Mouse (Mus musculus): Measurements from ENCODE around the gene Gtf2f2. TPM values are rescaled to one million over a fixed set of nuclear protein-coding genes. Genes with fewer than 3 reads are reported as not detected.
"Not testable (repeated sequence)": the region's sequence is repeated elsewhere in the genome, so short reads cannot be mapped to it uniquely, and the experiment has no call there.

The Gtf2f2 gene
- polyA plus RNA-seq, 1 experiment = 3.9 TPM

- DNase-seq (ENCODE audit: low read depth, low spot score) = no peak
- WGBS = 95% methylated on average over 4 of the region's 4 CpGs
These were observed 138.9 kb downstream of the Gtf2f2 start for GRCm38 (mm10) chr14:75871750-75872149.

DNA sequence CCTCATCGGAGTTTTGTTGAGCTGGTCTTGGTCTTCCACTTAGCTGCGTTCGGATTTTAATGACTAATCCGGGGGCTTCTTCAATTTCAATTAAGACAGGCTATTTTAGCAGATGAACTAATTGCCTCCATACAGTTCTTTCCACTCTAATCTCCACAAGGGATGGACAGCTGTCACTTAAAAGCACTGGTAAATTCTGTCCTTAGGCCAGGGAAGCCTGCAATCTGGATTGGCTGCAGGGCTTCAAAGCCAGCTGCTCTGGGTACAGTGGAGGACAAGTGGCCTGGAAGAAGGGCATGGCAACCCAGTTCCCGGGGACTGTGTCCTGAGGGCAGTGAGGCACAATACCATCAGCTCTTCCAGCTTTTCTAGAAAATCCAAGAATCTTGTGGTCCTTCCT, 139.6 kb downstream of the Gtf2f2 start:
- DNase-seq (ENCODE audit: low read depth, low spot score) = no peak

GRCm38 (mm10) chr14:75870631-75871030, 140.0 kb downstream of the Gtf2f2 start:
- no peak for DNase-seq (ENCODE audit: low read depth, low spot score)
- WGBS = 29% methylated on average over 9 of the region's 10 CpGs

More for the DNA sequence above, 139.6 kb downstream of the Gtf2f2 start:
- 22% methylated on average over 4 of the region's 5 CpGs for WGBS

- no peak for DNase-seq (ENCODE audit: low read depth, low spot score)
- WGBS = 81% methylated on average over 14 of the region's 14 CpGs
These were observed 140.8 kb downstream of the Gtf2f2 start for GRCm38 (mm10) chr14:75869769-75870363.

- WGBS = 91% methylated on average over 3 of the region's 3 CpGs
- not testable (repeated sequence) for DNase-seq (ENCODE audit: low read depth, low spot score)
These were observed 142.6 kb downstream of the Gtf2f2 start for GRCm38 (mm10) chr14:75868028-75868427.

DNA sequence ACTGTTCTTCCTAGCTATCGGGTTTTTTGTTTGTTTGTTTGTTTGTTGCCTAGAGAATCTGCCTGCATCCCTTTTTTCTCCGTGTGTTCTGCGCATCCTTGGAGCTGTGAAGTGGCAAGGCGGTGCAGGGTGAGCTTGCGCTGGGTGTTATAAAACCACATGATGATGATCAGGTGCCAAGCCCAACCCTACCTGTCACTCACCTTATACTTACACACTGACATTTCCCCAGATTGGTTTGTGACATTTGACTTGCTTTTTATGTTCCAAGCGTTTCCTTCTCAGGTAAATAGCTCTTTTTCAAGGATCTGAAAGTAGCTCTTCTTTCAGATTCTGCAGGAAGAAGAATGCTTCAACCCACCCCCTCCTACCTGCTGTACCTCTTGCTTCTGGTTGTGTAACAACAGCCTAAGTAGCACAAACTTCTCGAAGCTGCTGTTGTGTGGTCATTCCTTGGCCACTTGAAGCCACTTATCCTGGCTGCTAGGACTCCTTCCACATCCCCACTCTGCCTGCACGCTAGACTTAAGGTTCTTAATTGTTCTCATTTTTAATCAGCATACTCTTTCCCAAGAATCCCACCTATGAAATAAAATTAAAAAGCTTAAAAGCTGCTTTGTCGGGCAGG, 143.8 kb downstream of the Gtf2f2 start:
- DNase-seq (ENCODE audit: low read depth, low spot score) = peak; percentile 29
- 47% methylated on average over 9 of the region's 9 CpGs for WGBS

DNA sequence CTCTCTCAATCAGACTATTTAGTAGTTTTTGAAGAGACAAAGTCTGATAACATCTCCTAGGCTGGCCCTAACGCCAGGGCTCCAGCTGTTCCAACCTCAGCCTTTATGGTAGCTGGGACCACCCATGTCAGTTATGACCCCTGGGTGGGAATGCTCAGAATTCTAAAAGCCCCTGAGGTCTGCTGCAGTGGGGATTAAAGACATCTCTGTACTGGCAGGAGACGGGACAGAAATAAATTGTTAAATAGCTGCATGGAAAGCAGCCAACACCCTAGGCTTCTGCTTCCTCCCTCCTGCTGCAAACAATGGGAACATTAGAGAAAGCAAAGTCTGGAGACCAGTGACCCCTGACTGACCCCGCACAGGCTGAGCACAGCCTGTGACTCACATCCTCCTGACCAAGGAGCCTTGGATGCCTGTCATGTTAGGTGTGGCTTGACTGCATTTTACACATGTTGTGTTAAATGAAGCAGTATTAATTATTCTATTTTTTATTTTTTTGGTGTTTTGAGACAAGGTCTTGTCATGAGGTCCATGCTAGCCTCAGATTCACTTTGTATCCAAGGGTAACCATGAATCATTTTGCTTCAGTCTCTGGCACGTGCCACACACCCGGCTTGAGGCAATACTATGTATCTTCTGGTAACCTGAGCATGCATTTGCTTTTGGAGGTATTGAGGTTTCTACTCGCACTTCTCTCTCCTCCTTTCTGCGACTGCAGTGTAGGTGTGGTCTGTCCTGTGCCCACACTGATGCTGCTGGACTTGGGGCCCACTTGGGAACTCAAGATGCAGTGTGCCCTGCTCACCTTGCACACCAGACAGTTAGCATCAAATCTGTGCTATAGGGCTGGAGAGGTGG, 146.9 kb downstream of the Gtf2f2 start:
- DNase-seq (ENCODE audit: low read depth, low spot score) = peak; percentile 24
- WGBS = 12% methylated on average over 7 of the region's 7 CpGs

DNA sequence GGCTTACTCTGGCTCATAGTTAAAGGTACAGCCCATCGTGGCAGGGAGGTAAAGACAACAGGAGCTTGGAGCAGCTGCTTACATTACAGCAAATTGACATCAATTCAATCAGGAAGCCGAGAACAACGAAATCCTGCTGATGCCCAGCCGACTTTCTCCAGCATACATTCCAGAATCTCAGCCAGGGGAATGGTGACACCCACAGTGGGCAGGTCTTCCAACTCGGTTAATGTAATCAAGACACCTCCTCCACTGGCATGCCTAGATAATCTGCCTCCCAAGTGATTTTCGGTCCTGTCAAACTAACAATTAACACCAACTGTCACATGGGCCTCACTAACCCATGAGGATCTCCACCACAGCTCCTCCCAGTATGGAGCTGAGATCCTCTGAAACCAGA, 148.0 kb downstream of the Gtf2f2 start:
- no peak for DNase-seq (ENCODE audit: low read depth, low spot score)
- 89% methylated on average over 6 of the region's 6 CpGs for WGBS

GRCm38 (mm10) chr14:75859619-75860018, 151.0 kb downstream of the Gtf2f2 start:
- no peak for DNase-seq (ENCODE audit: low read depth, low spot score)
- 64% methylated on average over 2 of the region's 2 CpGs for WGBS

- DNase-seq (ENCODE audit: low read depth, low spot score) = no peak
- WGBS = 60% methylated on average over 2 of the region's 2 CpGs
These were observed 152.5 kb downstream of the Gtf2f2 start for GRCm38 (mm10) chr14:75858181-75858580.

DNA sequence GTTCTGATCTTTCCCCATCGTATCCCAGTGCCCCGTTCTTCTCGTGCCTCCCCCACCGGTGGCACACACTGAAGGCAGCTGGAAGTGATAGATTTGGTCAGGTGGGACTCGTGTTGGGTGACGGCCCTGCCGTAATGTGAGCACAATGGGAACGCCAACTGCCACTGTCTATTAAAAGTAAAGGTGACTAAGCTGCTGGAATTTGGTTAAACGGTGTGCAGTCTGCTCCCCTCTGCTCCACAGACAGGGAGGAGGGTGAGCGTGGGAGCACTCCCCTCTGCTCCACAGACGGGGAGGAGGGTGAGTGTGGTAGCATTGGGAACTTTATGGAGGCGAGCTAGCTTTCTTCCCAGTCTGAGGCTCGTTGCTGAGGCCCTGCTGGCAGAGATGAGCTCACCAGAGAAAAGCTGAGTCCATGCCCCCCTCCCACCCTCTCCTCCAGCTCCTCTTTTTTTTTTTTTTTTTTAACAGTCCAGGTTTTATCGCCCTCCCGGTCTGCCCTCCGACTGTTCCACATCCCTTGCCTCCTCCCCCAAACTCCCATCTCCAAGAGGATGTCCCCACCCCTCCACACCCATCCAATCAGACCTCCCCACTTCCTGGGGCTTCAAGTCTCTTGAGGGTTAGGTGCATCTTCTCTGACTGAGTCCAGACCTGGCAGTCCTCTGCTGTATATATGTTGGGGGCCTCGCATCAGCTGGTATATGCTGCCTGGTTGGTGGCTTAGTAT, 155.2 kb downstream of the Gtf2f2 start:
- WGBS = 55% methylated on average over 17 of the region's 17 CpGs
- no peak for DNase-seq (ENCODE audit: low read depth, low spot score)

DNA sequence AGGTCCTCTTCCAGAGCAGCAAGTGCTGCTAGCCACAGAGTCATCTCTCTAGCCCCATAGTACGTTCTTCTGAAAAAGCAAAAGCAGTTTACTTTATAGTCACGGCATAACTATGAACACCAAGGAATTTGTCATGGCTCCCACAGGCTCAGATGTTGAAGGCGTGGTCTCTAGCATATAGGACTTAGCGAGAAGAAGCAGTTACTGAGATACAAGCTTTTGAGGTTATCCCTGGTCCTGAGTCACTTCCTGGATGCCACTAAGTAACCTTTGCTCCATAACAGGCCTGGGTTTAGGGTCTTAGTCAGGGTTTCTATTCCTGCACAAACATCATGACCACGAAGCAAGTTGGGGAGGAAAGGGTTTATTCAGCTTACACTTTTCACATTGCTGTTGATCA, 158.6 kb downstream of the Gtf2f2 start:
- no peak for DNase-seq (ENCODE audit: low read depth, low spot score)
- WGBS = 82% methylated on average over 5 of the region's 5 CpGs

GRCm38 (mm10) chr14:75850819-75851218, 159.8 kb downstream of the Gtf2f2 start:
- no peak for DNase-seq (ENCODE audit: low read depth, low spot score)
- 86% methylated on average over 6 of the region's 6 CpGs for WGBS

DNA sequence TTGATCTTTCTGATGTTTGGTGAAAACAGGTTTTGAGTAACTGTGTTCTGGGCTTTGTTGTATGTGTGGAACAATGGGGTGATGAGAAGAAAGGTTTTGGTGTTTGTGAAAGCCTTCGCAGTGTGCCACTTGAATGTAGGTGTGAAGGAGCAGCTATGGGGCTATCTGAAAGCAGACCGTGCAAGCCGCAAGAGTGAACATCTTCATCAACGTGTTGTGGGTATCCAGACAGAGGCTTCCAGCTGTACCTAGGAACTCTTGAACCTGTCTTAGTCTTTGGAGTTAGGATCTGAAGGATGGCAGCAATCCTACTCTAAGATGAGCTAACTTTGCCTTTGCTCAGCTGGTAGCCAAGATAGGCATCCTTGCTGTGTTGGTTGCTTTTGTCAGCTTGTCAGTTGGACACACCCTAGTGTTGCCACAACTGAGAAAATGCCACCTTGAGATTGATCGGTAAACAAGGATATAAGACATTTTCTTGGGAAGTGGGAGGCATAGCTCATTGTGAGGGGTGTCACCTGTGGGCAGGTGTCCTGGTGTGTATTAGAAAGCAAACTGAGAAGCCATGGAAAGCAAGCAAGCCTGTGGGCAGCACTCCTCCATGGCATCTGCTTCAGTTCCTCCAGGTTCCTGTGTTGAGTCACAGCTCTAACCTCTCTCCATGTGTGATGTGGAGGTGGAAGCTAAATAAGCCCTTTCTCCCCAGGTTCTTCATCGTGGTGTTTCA, 160.7 kb downstream of the Gtf2f2 start:
- 84% methylated on average over 6 of the region's 6 CpGs for WGBS
- no peak for DNase-seq (ENCODE audit: low read depth, low spot score)

DNA sequence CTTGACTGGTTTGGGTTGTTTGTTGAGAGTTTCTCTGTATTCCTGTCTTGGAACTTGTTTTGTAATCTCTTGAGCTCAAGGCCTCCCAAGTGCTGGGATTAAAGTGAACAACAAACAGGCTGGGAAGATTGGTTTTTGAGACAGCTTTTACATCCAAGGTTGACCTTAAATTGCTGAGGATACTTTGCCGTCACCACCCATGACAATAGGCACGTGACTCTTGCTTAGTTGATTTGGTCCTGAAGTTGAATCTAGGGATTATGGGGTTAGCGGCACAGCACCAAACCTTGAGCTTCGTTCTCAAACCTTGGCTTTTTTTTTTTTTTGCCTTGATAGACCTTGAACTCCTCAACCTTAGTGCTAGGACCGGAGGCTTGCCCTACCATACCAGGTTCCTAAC, 161.4 kb downstream of the Gtf2f2 start:
- WGBS = 74% methylated on average over 5 of the region's 5 CpGs

GRCm38 (mm10) chr14:75848482-75848881, 162.2 kb downstream of the Gtf2f2 start:
- no peak for DNase-seq (ENCODE audit: low read depth, low spot score)
- 92% methylated on average over 5 of the region's 5 CpGs for WGBS

More for the DNA sequence above, 161.4 kb downstream of the Gtf2f2 start:
- DNase-seq (ENCODE audit: low read depth, low spot score) = no peak

- DNase-seq (ENCODE audit: low read depth, low spot score) = no peak
- WGBS = 84% methylated on average over 4 of the region's 4 CpGs
These were observed 163.0 kb downstream of the Gtf2f2 start for GRCm38 (mm10) chr14:75847669-75848068.
